Mouse (Mus musculus): ENCODE data around the gene Wdr25.

The Wdr25 gene

GRCm38 (mm10) chr12:109071248-109071647 lies 177.8 kb downstream of the Wdr25 start:
- DNase-seq, result no peak

- DNase-seq, result no peak
These were observed 180.7 kb downstream of the Wdr25 start for GRCm38 (mm10) chr12:109074106-109074505.

GRCm38 (mm10) chr12:109074777-109075285 lies 181.4 kb downstream of the Wdr25 start:
- DNase-seq, result no peak

GRCm38 (mm10) chr12:109077036-109077435 lies 183.6 kb downstream of the Wdr25 start:
- no peak for DNase-seq
